Mouse (Mus musculus) C2C12 (cell line): ENCODE measurements around the gene Gm3248.
"Not testable (repeated sequence)": the region's sequence is repeated elsewhere in the genome, so short reads cannot be mapped to it uniquely, and the experiment has no call there.

ENCODE experiments used
- CTCF ChIP-seq: IDR thresholded peaks from one replicate; pipeline ENCODE4 v1.5.1; 2011; ENCODE audit not compliant: control insufficient read depth, insufficient read depth, insufficient read length
- MAX ChIP-seq: IDR thresholded peaks from one replicate; pipeline ENCODE4 v1.6.1; 2011; ENCODE audit warnings: mild to moderate bottlenecking, control low read depth
- MYOD1 ChIP-seq: IDR thresholded peaks from one replicate; pipeline ENCODE4 v1.6.1; 2011; ENCODE audit warnings: low read depth; ENCODE audit not compliant: control insufficient read depth, insufficient read length
- MYOG ChIP-seq: IDR thresholded peaks from one replicate; pipeline ENCODE4 v1.6.1; 2011; ENCODE audit not compliant: control insufficient read depth, insufficient read length; ENCODE audit errors: extremely low read depth
- USF1 ChIP-seq: IDR thresholded peaks from one replicate; pipeline ENCODE4 v1.6.1; 2011; ENCODE audit warnings: low read depth, mild to moderate bottlenecking, control low read depth, moderate library complexity

GRCm38 (mm10) chr14:5987136-5987535, 25.6 kb upstream of the Gm3248 start:
- TF ChIP-seq CTCF, USF1, MAX, MYOG, MYOD1: not testable (repeated sequence)
